Mouse (Mus musculus): ENCODE data around the gene Camta2.

DNA sequence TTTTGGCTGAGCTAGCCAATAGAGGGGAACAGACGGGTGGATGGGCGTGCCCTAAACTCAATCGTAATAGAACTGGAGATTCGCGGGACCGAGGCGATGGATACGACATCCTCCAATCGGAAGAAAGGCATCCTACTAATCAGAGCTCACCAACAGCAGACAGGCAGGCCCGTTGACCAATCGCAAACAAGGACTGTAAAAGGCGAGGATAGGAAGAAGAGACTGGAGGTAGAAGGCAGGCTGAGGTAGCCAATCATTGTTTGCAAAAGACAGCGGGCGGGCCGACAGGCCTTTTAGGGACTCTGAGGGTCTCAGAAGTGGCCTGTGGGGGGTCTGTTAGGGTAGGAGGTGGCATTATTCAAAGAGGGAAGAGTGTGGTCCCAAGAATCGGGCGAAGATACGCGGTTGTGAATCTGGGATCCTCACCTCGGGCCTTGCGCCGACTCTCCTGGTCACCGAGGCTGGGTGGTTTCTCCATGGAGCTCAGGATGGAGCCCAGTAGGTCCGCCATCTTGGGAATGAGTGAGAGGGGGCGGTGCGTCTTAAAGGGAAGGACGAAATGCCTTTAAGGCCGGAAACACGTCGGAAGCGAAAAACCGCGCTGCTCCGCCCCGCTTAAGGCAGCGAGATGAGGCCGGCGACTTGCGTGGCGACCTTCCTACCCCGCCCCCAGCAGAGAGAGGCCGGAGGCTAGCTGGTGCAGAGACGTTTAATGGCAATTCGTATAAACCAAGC, 19.0 kb downstream of the Camta2 start, which contains the start of gene Spag7:
- TF ChIP-seq CTCF (IDR thresholded peaks at IDR 0.05; ENCODE audit: low read depth, low read length) (no peak), GATA1 (IDR thresholded peaks at IDR 0.05; ENCODE audit: borderline replicate concordance, low read length) (no peak), TAL1 (conservative IDR thresholded peaks at IDR 0.05; ENCODE audit: low read depth, low read length) (no peak), POLR2AphosphoS5 (IDR thresholded peaks at IDR 0.05; ENCODE audit: insufficient replicate concordance, low read depth, low read length) (no peak)
